Mouse (Mus musculus): ENCODE measurements around the gene Gpc1. TPM values are rescaled to one million over a fixed set of nuclear protein-coding genes. Genes with fewer than 3 reads are reported as not detected.

The Gpc1 gene
- polyA plus RNA-seq (2014; fragmentation: Nextera tagmentation; extraction: Ambion mirVana): 37.7 and 41.9 TPM in 2 replicates

DNA sequence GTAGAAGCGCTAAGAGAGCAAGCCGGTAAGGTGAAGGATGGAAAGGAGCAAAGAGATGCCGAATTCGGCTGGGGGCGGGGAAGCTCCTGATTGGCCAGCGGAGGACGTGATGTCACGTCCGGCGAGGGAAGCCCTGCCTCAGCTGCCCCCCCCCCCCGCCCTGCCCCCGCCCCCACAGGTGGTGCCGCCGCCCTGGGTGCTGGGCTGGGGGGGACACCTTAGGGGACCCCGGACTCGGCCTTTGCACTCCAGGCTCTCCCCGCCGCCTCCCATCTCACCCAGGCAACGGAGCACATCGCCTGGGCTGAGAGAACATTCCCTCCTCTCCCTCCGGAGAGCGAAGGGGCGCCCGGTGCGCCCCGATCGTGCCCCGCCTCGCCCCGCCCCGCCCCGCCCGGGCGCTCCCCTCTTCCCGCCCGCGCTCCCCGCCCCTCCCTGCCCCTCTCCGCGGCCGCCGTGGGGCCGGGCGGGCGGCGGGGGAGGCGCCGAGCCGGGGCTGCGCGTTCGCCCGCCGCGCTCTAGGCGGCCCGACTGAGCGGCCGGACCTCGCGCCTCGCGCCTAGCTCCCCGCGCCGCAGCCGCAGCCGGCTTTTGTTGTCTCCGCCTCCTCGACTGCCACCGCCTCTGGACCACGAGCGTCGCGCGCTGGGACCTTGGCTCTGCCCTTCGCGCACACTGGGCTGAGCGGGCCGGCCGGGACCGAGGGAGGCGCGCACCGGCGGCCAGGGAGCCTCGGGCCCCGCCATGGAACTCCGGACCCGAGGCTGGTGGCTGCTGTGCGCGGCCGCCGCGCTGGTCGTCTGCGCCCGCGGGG, at the start of gene Gpc1:
TSS of gene Gpc1 (plus strand) at position 458 of the 814 bp plus-strand sequence.
- ATAC-seq (replicated peaks; ENCODE audit: insufficient number of reproducible peaks, low FRiP score, low TSS enrichment, low read depth): peak; percentile 64
- Histone ChIP-seq H3K27ac (replicated peaks; ENCODE audit: low read depth, low read length) (peak within 1 kb of the TSS; percentile 81), H3K4me2 (ENCODE audit: low read depth, low read length) (peak within 1 kb of the TSS; percentile 77), H3K9me3 (replicated peaks; ENCODE audit: control insufficient read depth, low read length) (no peaks in the 10 kb centered on the region), H3K4me1 (ENCODE audit: control insufficient read depth, insufficient read depth, low read length) (peaks cover 5% of the 10 kb centered on the region), H3K36me3 (replicated peaks; ENCODE audit: control insufficient read depth, insufficient read depth, low read depth, low read length) (no peaks in the 10 kb centered on the region), H3K9ac (replicated peaks; ENCODE audit: low read length) (peak within 1 kb of the TSS; percentile 94), H3K4me3 (ENCODE audit: low read depth, low read length) (peak within 1 kb of the TSS; percentile 92), H3K27me3 (ENCODE audit: control insufficient read depth, insufficient read depth, low read length) (no peaks in the 10 kb centered on the region)
- DNase-seq (ENCODE audit: low spot score): peak; percentile 92
- 0% methylated on average over 43 of the region's 99 CpGs for WGBS

DNA sequence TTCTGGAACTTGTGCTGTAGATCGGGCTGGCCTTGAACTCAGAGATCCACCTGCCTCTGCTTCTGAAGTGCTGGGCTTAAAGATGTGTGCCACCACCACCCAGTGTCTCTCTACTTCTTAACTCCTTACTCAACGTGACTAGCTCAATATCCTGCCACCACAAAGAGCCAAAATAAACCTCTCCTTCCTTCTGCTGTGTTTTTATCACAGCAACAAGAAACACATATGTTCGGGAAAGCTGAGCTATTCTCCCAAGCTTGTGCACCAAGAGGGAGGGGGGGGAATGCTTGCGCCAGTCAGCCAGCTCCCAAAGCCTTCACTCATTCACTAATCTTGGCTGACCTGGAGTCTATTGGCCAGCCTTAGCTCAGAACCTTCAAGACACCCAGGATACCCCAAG, 49.6 kb upstream of the Gpc1 start:
- DNase-seq (ENCODE audit: low spot score): no peak

GRCm38 (mm10) chr1:92782587-92782986, 48.9 kb upstream of the Gpc1 start:
- no peaks in the 10 kb centered on the region for H3K9me3 ChIP-seq (replicated peaks; ENCODE audit: control insufficient read depth, low read length)
- ATAC-seq (replicated peaks; ENCODE audit: insufficient number of reproducible peaks, low FRiP score, low TSS enrichment, low read depth): 0 out of 2 replicates have a peak, but pooled peaks have one; percentile 21
- H3K4me2 ChIP-seq (ENCODE audit: low read depth, low read length): no peak overlapping the region
- no peaks in the 10 kb centered on the region for H3K27me3 ChIP-seq (ENCODE audit: control insufficient read depth, insufficient read depth, low read length)
- WGBS: 30% methylated on average over 6 of the region's 6 CpGs
- H3K4me3 ChIP-seq (ENCODE audit: low read depth, low read length): no peak overlapping the region
- H3K4me1 ChIP-seq (ENCODE audit: control insufficient read depth, insufficient read depth, low read length): 0 out of 2 replicates have a peak, but pooled peaks cover 4% of the 10 kb centered on the region
- H3K27ac ChIP-seq (replicated peaks; ENCODE audit: low read depth, low read length): no peak overlapping the region
- DNase-seq (ENCODE audit: low spot score): no peak
- H3K36me3 ChIP-seq (replicated peaks; ENCODE audit: control insufficient read depth, insufficient read depth, low read depth, low read length): no peaks in the 10 kb centered on the region
- no peak overlapping the region for H3K9ac ChIP-seq (replicated peaks; ENCODE audit: low read length)

More for the DNA sequence above, 49.6 kb upstream of the Gpc1 start:
- 74% methylated on average over 4 of the region's 4 CpGs for WGBS
- ATAC-seq (replicated peaks; ENCODE audit: insufficient number of reproducible peaks, low FRiP score, low TSS enrichment, low read depth): no peak
- Histone ChIP-seq H3K9me3 (replicated peaks; ENCODE audit: control insufficient read depth, low read length) (no peaks in the 10 kb centered on the region), H3K4me2 (ENCODE audit: low read depth, low read length) (no peak overlapping the region), H3K27me3 (ENCODE audit: control insufficient read depth, insufficient read depth, low read length) (no peaks in the 10 kb centered on the region), H3K4me1 (ENCODE audit: control insufficient read depth, insufficient read depth, low read length) (0 out of 2 replicates have a peak, but pooled peaks cover 4% of the 10 kb centered on the region), H3K27ac (replicated peaks; ENCODE audit: low read depth, low read length) (no peak overlapping the region), H3K9ac (replicated peaks; ENCODE audit: low read length) (no peak overlapping the region), H3K4me3 (ENCODE audit: low read depth, low read length) (no peak overlapping the region), H3K36me3 (replicated peaks; ENCODE audit: control insufficient read depth, insufficient read depth, low read depth, low read length) (no peaks in the 10 kb centered on the region)

GRCm38 (mm10) chr1:92787221-92787620, 44.2 kb upstream of the Gpc1 start:
- Histone ChIP-seq H3K9me3 (replicated peaks; ENCODE audit: control insufficient read depth, low read length) (no peaks in the 10 kb centered on the region), H3K4me3 (ENCODE audit: low read depth, low read length) (no peak overlapping the region), H3K27ac (replicated peaks; ENCODE audit: low read depth, low read length) (no peak overlapping the region), H3K4me2 (ENCODE audit: low read depth, low read length) (no peak overlapping the region), H3K4me1 (ENCODE audit: control insufficient read depth, insufficient read depth, low read length) (0 out of 2 replicates have a peak, but pooled peaks cover 4% of the 10 kb centered on the region), H3K9ac (replicated peaks; ENCODE audit: low read length) (no peak overlapping the region), H3K27me3 (ENCODE audit: control insufficient read depth, insufficient read depth, low read length) (no peaks in the 10 kb centered on the region; the same call in 1 of the 2 replicates), H3K36me3 (replicated peaks; ENCODE audit: control insufficient read depth, insufficient read depth, low read depth, low read length) (no peaks in the 10 kb centered on the region)
- DNase-seq (ENCODE audit: low spot score) (no peak), ATAC-seq (replicated peaks; ENCODE audit: insufficient number of reproducible peaks, low FRiP score, low TSS enrichment, low read depth) (no peak)
- 51% methylated on average over 8 of the region's 8 CpGs for WGBS

GRCm38 (mm10) chr1:92788049-92788448, 43.4 kb upstream of the Gpc1 start:
- H3K4me2 ChIP-seq (ENCODE audit: low read depth, low read length): no peak overlapping the region
- no peaks in the 10 kb centered on the region for H3K4me1 ChIP-seq (ENCODE audit: control insufficient read depth, insufficient read depth, low read length)
- H3K36me3 ChIP-seq (replicated peaks; ENCODE audit: control insufficient read depth, insufficient read depth, low read depth, low read length): no peaks in the 10 kb centered on the region
- H3K4me3 ChIP-seq (ENCODE audit: low read depth, low read length): no peak overlapping the region
- no peak overlapping the region for H3K27ac ChIP-seq (replicated peaks; ENCODE audit: low read depth, low read length)
- H3K9me3 ChIP-seq (replicated peaks; ENCODE audit: control insufficient read depth, low read length): no peaks in the 10 kb centered on the region
- DNase-seq (ENCODE audit: low spot score) (no peak), ATAC-seq (replicated peaks; ENCODE audit: insufficient number of reproducible peaks, low FRiP score, low TSS enrichment, low read depth) (no peak)
- no peak overlapping the region for H3K9ac ChIP-seq (replicated peaks; ENCODE audit: low read length)
- WGBS: 84% methylated on average over 7 of the region's 7 CpGs
- no peaks in the 10 kb centered on the region; the same call in 1 of the 2 replicates for H3K27me3 ChIP-seq (ENCODE audit: control insufficient read depth, insufficient read depth, low read length)

GRCm38 (mm10) chr1:92790628-92791027, 40.8 kb upstream of the Gpc1 start:
- no peaks in the 10 kb centered on the region for H3K9me3 ChIP-seq (replicated peaks; ENCODE audit: control insufficient read depth, low read length)
- H3K27me3 ChIP-seq (ENCODE audit: control insufficient read depth, insufficient read depth, low read length): no peaks in the 10 kb centered on the region; the same call in 1 of the 2 replicates
- H3K27ac ChIP-seq (replicated peaks; ENCODE audit: low read depth, low read length): peak overlapping the region; percentile 86
- H3K9ac ChIP-seq (replicated peaks; ENCODE audit: low read length): peak overlapping the region; percentile 54
- H3K4me3 ChIP-seq (ENCODE audit: low read depth, low read length): no peak overlapping the region
- DNase-seq (ENCODE audit: low spot score): no peak
- 15% methylated on average over 7 of the region's 7 CpGs for WGBS
- H3K4me2 ChIP-seq (ENCODE audit: low read depth, low read length): peak overlapping the region; percentile 29
- ATAC-seq (replicated peaks; ENCODE audit: insufficient number of reproducible peaks, low FRiP score, low TSS enrichment, low read depth): peak; percentile 2; the same call in 1 of the 2 replicates
- no peaks in the 10 kb centered on the region for H3K4me1 ChIP-seq (ENCODE audit: control insufficient read depth, insufficient read depth, low read length)
- no peaks in the 10 kb centered on the region for H3K36me3 ChIP-seq (replicated peaks; ENCODE audit: control insufficient read depth, insufficient read depth, low read depth, low read length)

- no peaks in the 10 kb centered on the region for H3K4me1 ChIP-seq (ENCODE audit: control insufficient read depth, insufficient read depth, low read length)
These were observed 40.2 kb upstream of the Gpc1 start for GRCm38 (mm10) chr1:92791070-92791831.

More at GRCm38 (mm10) chr1:92791070-92791831, 40.2 kb upstream of the Gpc1 start:
- peak overlapping the region; percentile 26; the same call in 1 of the 2 replicates for H3K4me2 ChIP-seq (ENCODE audit: low read depth, low read length)
- H3K36me3 ChIP-seq (replicated peaks; ENCODE audit: control insufficient read depth, insufficient read depth, low read depth, low read length): no peaks in the 10 kb centered on the region
- peak overlapping the region; percentile 86 for H3K27ac ChIP-seq (replicated peaks; ENCODE audit: low read depth, low read length)
- peak overlapping the region; percentile 54 for H3K9ac ChIP-seq (replicated peaks; ENCODE audit: low read length)
- peak; percentile 87 for ATAC-seq (replicated peaks; ENCODE audit: insufficient number of reproducible peaks, low FRiP score, low TSS enrichment, low read depth)
- H3K4me3 ChIP-seq (ENCODE audit: low read depth, low read length): no peak overlapping the region
- peak; percentile 93 for DNase-seq (ENCODE audit: low spot score)
- H3K27me3 ChIP-seq (ENCODE audit: control insufficient read depth, insufficient read depth, low read length): no peaks in the 10 kb centered on the region; the same call in 1 of the 2 replicates
- 2% methylated on average over 10 of the region's 10 CpGs for WGBS
- H3K9me3 ChIP-seq (replicated peaks; ENCODE audit: control insufficient read depth, low read length): no peaks in the 10 kb centered on the region

Data from embryonic facial prominence, embryonic 11.5 days (tissue).